15 mouse cellular contexts compared by ENCODE assay signal in genomic region chr11:64217181-64217580, GRCm38 (mm10).
"Had no signal": no experiment of that assay in that cellular context is flagged by ENCODE, and none has a peak within 500 bp of the region (broad histone marks: within the 10 kb centered on the region; RNA-seq: fewer than 3 reads in every experiment).

No protein-coding gene starts in this region.

- H3K27ac ChIP-seq: limb, embryonic 12.5 days; liver, embryonic 12.5 days; lung, embryonic 15.5 days; macrophage; midbrain, embryonic 12.5 days; neural tube, embryonic 15.5 days had no signal

- DNase-seq: kidney, adult 18-20 months; kidney, postnatal 14 days; lung, postnatal 14 days; right cerebral cortex, postnatal 4 days; spleen, adult 18-20 months; thymus, adult 18-20 months; thymus, postnatal 14 days had no signal

- H3K36me3 ChIP-seq: limb, embryonic 12.5 days; liver, embryonic 12.5 days; lung, embryonic 15.5 days; midbrain, embryonic 12.5 days; neural tube, embryonic 15.5 days had no signal

- H3K9me3 ChIP-seq: liver, embryonic 12.5 days; lung, embryonic 15.5 days; midbrain, embryonic 12.5 days; neural tube, embryonic 15.5 days had no signal

- H3K9ac ChIP-seq: limb, embryonic 12.5 days; liver, embryonic 12.5 days; lung, embryonic 15.5 days; midbrain, embryonic 12.5 days; neural tube, embryonic 15.5 days had no signal

- H3K4me1 ChIP-seq: limb, embryonic 12.5 days; liver, embryonic 12.5 days; lung, embryonic 15.5 days; megakaryocyte, embryonic 14.5 days; midbrain, embryonic 12.5 days; neural tube, embryonic 15.5 days had no signal

- H3K27me3 ChIP-seq: limb, embryonic 12.5 days; liver, embryonic 12.5 days; lung, embryonic 15.5 days; megakaryocyte, embryonic 14.5 days; midbrain, embryonic 12.5 days; neural tube, embryonic 15.5 days had no signal

- ATAC-seq: liver, embryonic 12.5 days; midbrain, embryonic 16.5 days had no signal

- H3K4me2 ChIP-seq: limb, embryonic 12.5 days; liver, embryonic 12.5 days; lung, embryonic 15.5 days; midbrain, embryonic 12.5 days; neural tube, embryonic 15.5 days had no signal

- H3K4me3 ChIP-seq: limb, embryonic 12.5 days; liver, embryonic 12.5 days; lung, embryonic 15.5 days; megakaryocyte, embryonic 14.5 days; midbrain, embryonic 12.5 days; neural tube, embryonic 15.5 days had no signal
